Mouse (Mus musculus) lung, postnatal 36 days (tissue): ENCODE results near the gene 6820408C15Rik.
A peak's percentile ranks its signal among the peaks of the same experiment; 100 is the strongest.

Source experiments
- DNase-seq: peaks from one replicate; pipeline ENCODE4 v3.0.0; 2022; ENCODE audit warnings: mixed read lengths

The 6820408C15Rik gene

GRCm38 (mm10) chr2:152415287-152415686 is at the start of gene 6820408C15Rik:
Gene 6820408C15Rik (plus strand): TSS chr2:152415587.
- DNase-seq: no peak

- no peak for DNase-seq
Measured at GRCm38 (mm10) chr2:152367917-152368316, 47.5 kb upstream of the 6820408C15Rik start.

- peak; percentile 75 for DNase-seq
Measured at GRCm38 (mm10) chr2:152368532-152369140, 46.8 kb upstream of the 6820408C15Rik start.

- DNase-seq: no peak
Measured at GRCm38 (mm10) chr2:152372104-152372503, 43.3 kb upstream of the 6820408C15Rik start.

GRCm38 (mm10) chr2:152372661-152373060 is 42.7 kb upstream of the 6820408C15Rik start:
- DNase-seq: no peak

- no peak for DNase-seq
Measured at GRCm38 (mm10) chr2:152373547-152373946, 41.8 kb upstream of the 6820408C15Rik start.

- no peak for DNase-seq
Measured at GRCm38 (mm10) chr2:152375652-152376344, 39.6 kb upstream of the 6820408C15Rik start.

GRCm38 (mm10) chr2:152376345-152376741 is 39.0 kb upstream of the 6820408C15Rik start, which contains the start of gene Nrsn2:
Gene Nrsn2 (minus strand): TSS chr2:152376638.
- DNase-seq: no peak

- DNase-seq: no peak
Measured at GRCm38 (mm10) chr2:152384191-152384590, 31.2 kb upstream of the 6820408C15Rik start.

- DNase-seq: peak; percentile 75
Measured at GRCm38 (mm10) chr2:152392786-152393185, 22.6 kb upstream of the 6820408C15Rik start.

GRCm38 (mm10) chr2:152393225-152394017 is 22.0 kb upstream of the 6820408C15Rik start:
- no peak for DNase-seq

- DNase-seq: no peak
Measured at GRCm38 (mm10) chr2:152395271-152395920, 20.0 kb upstream of the 6820408C15Rik start.

GRCm38 (mm10) chr2:152396110-152397003 is 19.0 kb upstream of the 6820408C15Rik start:
- peak; percentile 87 for DNase-seq

GRCm38 (mm10) chr2:152397004-152397589 is 18.3 kb upstream of the 6820408C15Rik start:
- peak; percentile 78 for DNase-seq

- DNase-seq: peak; percentile 98
Measured at GRCm38 (mm10) chr2:152397680-152398435, 17.5 kb upstream of the 6820408C15Rik start, which contains the start of gene Sox12. Gene Sox12 (minus strand): TSS chr2:152398063.

- peak; percentile 94 for DNase-seq
Measured at GRCm38 (mm10) chr2:152398691-152399090, 16.7 kb upstream of the 6820408C15Rik start.

- DNase-seq: no peak
Measured at GRCm38 (mm10) chr2:152399122-152399542, 16.3 kb upstream of the 6820408C15Rik start.

- peak; percentile 98 for DNase-seq
Measured at GRCm38 (mm10) chr2:152406126-152406525, 9.3 kb upstream of the 6820408C15Rik start.

- DNase-seq: no peak
Measured at GRCm38 (mm10) chr2:152409781-152410180, 5.6 kb upstream of the 6820408C15Rik start.

- DNase-seq: peak; percentile 85
Measured at GRCm38 (mm10) chr2:152410971-152411371, 4.4 kb upstream of the 6820408C15Rik start.
